Mouse (Mus musculus) neural tube, embryonic 14.5 days (tissue): Measurements from ENCODE around the gene Zfp568. TPM values are rescaled to one million over a fixed set of nuclear protein-coding genes. Genes with fewer than 3 reads are reported as not detected.

Experiments
- ATAC-seq: fragments of 200-750 bp; cut with Nextera tagmentation; 2 replicates; pipeline ENCODE4 v1.8.0; 2017; ENCODE audit warnings: low read depth, mild to moderate bottlenecking, moderate TSS enrichment, moderate library complexity
- H3K27ac ChIP-seq: fragments of 300-500 bp; sonication (generic); 2 replicates; pipeline ENCODE4 v1.5.1; 2014; ENCODE audit warnings: low read depth, mild to moderate bottlenecking, control low read depth, low read length, moderate library complexity, mixed read lengths
- H3K27me3 ChIP-seq: fragments of 300-500 bp; sonication (generic); 2 replicates; pipeline ENCODE4 v1.6.1; 2014; ENCODE audit warnings: low read length; ENCODE audit not compliant: control insufficient read depth, insufficient read depth
- H3K36me3 ChIP-seq: fragments of 300-500 bp; sonication (generic); 2 replicates; pipeline ENCODE4 v1.6.1; 2014; ENCODE audit warnings: low read length, mixed read lengths; ENCODE audit not compliant: control insufficient read depth, insufficient read depth
- H3K4me1 ChIP-seq: fragments of 300-500 bp; sonication (generic); 2 replicates; pipeline ENCODE4 v1.6.1; 2014; ENCODE audit warnings: low read length; ENCODE audit not compliant: control insufficient read depth, insufficient read depth
- H3K4me2 ChIP-seq: fragments of 300-500 bp; sonication (generic); 2 replicates; pipeline ENCODE4 v1.6.1; 2014; ENCODE audit warnings: mild to moderate bottlenecking, low read depth, low read length, control low read depth
- H3K4me3 ChIP-seq: fragments of 300-500 bp; sonication (generic); 2 replicates; pipeline ENCODE4 v1.5.1; 2014; ENCODE audit warnings: low read depth, low read length, control low read depth, mixed read lengths
- H3K9ac ChIP-seq: fragments of 300-500 bp; sonication (generic); replicated peaks from 2 replicates; pipeline ENCODE4 v1.6.1; 2014; ENCODE audit warnings: low read depth, mild to moderate bottlenecking, control low read depth, low read length, mixed read lengths
- H3K9me3 ChIP-seq: fragments of 300-500 bp; sonication (generic); 2 replicates; pipeline ENCODE4 v1.6.1; 2016; ENCODE audit warnings: low read length; ENCODE audit not compliant: control insufficient read depth
- WGBS: fragments of 180-500 bp; shearing (Covaris S2); extraction: QIAGEN DNeasy Blood & Tissue Kit; methylation state at CpG from one replicate; pipeline ENCODE4 v1.1.7; 2014; 5-methylcytosine and 5-hydroxymethylcytosine counted together
- polyA plus RNA-seq: library from polyadenylated mRNA; unstranded; fragments of >200 nt; fragmentation: Nextera tagmentation; extraction: Ambion mirVana; gene quantifications from 2 replicates; pipeline ENCODE4 v1.2.1, GENCODE M21; 2014

Gene Zfp568
- polyA plus RNA-seq, 1 experiment from 2014 or later = 5.5 TPM

DNA sequence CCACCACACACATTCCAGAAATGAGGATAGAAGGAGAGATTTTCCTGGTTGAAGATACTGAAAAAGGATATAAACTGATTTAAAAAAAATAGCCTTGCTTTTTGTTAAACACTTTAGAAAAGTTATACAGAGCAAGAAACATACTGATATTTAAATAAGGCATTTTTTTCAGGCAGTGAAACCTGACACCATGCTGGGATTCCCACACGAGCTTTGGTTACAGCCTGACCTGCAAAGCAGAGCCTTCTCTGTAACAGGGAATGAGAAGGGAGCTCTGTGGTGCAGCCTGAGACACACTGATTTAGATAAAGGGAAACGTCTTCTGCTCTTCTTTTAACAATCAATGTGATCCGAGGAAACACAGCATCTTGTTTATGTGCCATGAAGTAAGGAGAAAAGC, 69.8 kb downstream of the Zfp568 start:
- no peak overlapping the region for H3K4me3 ChIP-seq
- 9% methylated on average over 3 of the region's 3 CpGs for WGBS
- H3K27ac ChIP-seq = no peak overlapping the region
- peaks cover 4% of the 10 kb centered on the region for H3K4me1 ChIP-seq
- ATAC-seq = no peak
- no peaks in the 10 kb centered on the region for H3K9me3 ChIP-seq
- H3K4me2 ChIP-seq = no peak overlapping the region
- no peaks in the 10 kb centered on the region for H3K27me3 ChIP-seq
- H3K9ac ChIP-seq = no peak overlapping the region
- H3K36me3 ChIP-seq = peaks cover 15% of the 10 kb centered on the region

DNA sequence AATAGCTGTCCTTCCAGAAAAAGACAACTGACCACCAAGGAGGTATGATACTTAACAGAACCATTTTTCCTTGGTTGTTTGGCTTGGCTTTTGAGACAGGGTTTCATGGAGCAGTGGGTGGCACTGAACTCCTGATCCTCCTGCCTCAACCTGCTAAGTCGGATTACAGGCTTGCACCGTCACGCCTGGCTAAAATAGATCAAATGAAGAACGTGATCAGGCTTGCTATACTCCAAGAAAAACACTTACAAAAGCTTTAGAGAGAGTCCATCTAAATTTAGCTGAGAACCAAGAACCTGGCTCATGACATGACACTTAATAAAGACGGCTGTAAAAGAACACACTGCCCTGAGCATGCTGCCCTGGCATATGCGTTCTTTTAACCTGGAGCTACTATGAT, 76.6 kb downstream of the Zfp568 start:
- Histone ChIP-seq H3K4me1 (no peaks in the 10 kb centered on the region), H3K36me3 (peaks cover 23% of the 10 kb centered on the region), H3K4me2 (no peak overlapping the region), H3K9ac (no peak overlapping the region), H3K4me3 (no peak overlapping the region), H3K9me3 (no peaks in the 10 kb centered on the region), H3K27ac (no peak overlapping the region), H3K27me3 (no peaks in the 10 kb centered on the region)
- 94% methylated on average over 6 of the region's 6 CpGs for WGBS
- ATAC-seq = no peak

GRCm38 (mm10) chr7:30062478-30062877, 78.7 kb downstream of the Zfp568 start:
- H3K36me3 ChIP-seq = peaks cover 8% of the 10 kb centered on the region
- no peak for ATAC-seq
- no peak overlapping the region for H3K4me3 ChIP-seq
- WGBS = 90% methylated on average over 5 of the region's 5 CpGs
- no peak overlapping the region for H3K27ac ChIP-seq
- H3K4me2 ChIP-seq = no peak overlapping the region
- no peaks in the 10 kb centered on the region for H3K27me3 ChIP-seq
- no peak overlapping the region for H3K9ac ChIP-seq
- no peaks in the 10 kb centered on the region for H3K9me3 ChIP-seq
- H3K4me1 ChIP-seq = no peaks in the 10 kb centered on the region

GRCm38 (mm10) chr7:30064622-30065021, 80.9 kb downstream of the Zfp568 start:
- Histone ChIP-seq H3K27ac (no peak overlapping the region), H3K4me2 (no peak overlapping the region), H3K4me1 (no peaks in the 10 kb centered on the region), H3K27me3 (no peaks in the 10 kb centered on the region), H3K4me3 (no peak overlapping the region), H3K9ac (no peak overlapping the region), H3K36me3 (peaks cover 8% of the 10 kb centered on the region), H3K9me3 (no peaks in the 10 kb centered on the region)
- 84% methylated on average over 5 of the region's 5 CpGs for WGBS
- ATAC-seq = no peak

- WGBS = under 1% methylated on average over 50 of the region's 50 CpGs
- Histone ChIP-seq H3K36me3 (0 out of 2 replicates have a peak, but pooled peaks cover 5% of the 10 kb centered on the region), H3K4me3 (peak within 1 kb of the TSS; percentile 86), H3K27me3 (no peaks in the 10 kb centered on the region), H3K4me2 (peak within 1 kb of the TSS; percentile 94), H3K27ac (peak within 1 kb of the TSS; percentile 85), H3K9me3 (no peaks in the 10 kb centered on the region), H3K9ac (peak within 1 kb of the TSS; percentile 81), H3K4me1 (no peaks in the 10 kb centered on the region)
- ATAC-seq = peak; percentile 96
These were observed 88.6 kb downstream of the Zfp568 start, which contains the start of gene Zfp82 for GRCm38 (mm10) chr7:30072146-30073028. Zfp82 (minus strand) TSS chr7:30072900.

Other genes with a start within 250 kb of the Zfp568 start
- 18.5 and 20.7 TPM in 2 replicates for gene Zfp84, start 215.4 kb upstream of the Zfp568 start, polyA plus RNA-seq
- 13.9 and 15.2 TPM in 2 replicates for gene Zfp30, start 200.0 kb upstream of the Zfp568 start, polyA plus RNA-seq
- 28.7 and 36.4 TPM in 2 replicates for gene Zfp790, start 167.8 kb upstream of the Zfp568 start, polyA plus RNA-seq
- 13.4 and 16.0 TPM in 2 replicates for gene Zfp940, start 130.3 kb upstream of the Zfp568 start, polyA plus RNA-seq
- 24.2 and 28.3 TPM in 2 replicates for gene Zfp420, start 124.0 kb upstream of the Zfp568 start, polyA plus RNA-seq
- gene Zfp27, start 77.4 kb upstream of the Zfp568 start, polyA plus RNA-seq = 17.0 and 19.5 TPM in 2 replicates
- 7.7 and 9.7 TPM in 2 replicates for gene Zfp383, start 75.7 kb upstream of the Zfp568 start, polyA plus RNA-seq
- gene Zfp74, start 29.9 kb upstream of the Zfp568 start, polyA plus RNA-seq = 21.2 and 25.3 TPM in 2 replicates
- 13.4 and 13.7 TPM in 2 replicates for gene Zfp14, start 67.4 kb downstream of the Zfp568 start, polyA plus RNA-seq
- gene Zfp82, start 88.9 kb downstream of the Zfp568 start, polyA plus RNA-seq = 10.2 and 11.0 TPM in 2 replicates
- 2.1 and 4.3 TPM in 2 replicates for gene Gm26920, start 106.5 kb downstream of the Zfp568 start, polyA plus RNA-seq
- 13.8 and 17.1 TPM in 2 replicates for gene Zfp566, start 106.6 kb downstream of the Zfp568 start, polyA plus RNA-seq
- gene Zfp260, start 110.8 kb downstream of the Zfp568 start, polyA plus RNA-seq = 87.8 and 102 TPM in 2 replicates
- 13.5 and 14.4 TPM in 2 replicates for gene Zfp382, start 138.0 kb downstream of the Zfp568 start, polyA plus RNA-seq
- 9.9 and 17.6 TPM in 2 replicates for gene Zfp146, start 185.8 kb downstream of the Zfp568 start, polyA plus RNA-seq
- 4.7 and 5.9 TPM in 2 replicates for gene Cox7a1, start 200.2 kb downstream of the Zfp568 start, polyA plus RNA-seq
- 61.7 and 63.1 TPM in 2 replicates for gene Capns1, start 214.9 kb downstream of the Zfp568 start, polyA plus RNA-seq
- gene Polr2i, start 248.0 kb downstream of the Zfp568 start, polyA plus RNA-seq = 176 and 217 TPM in 2 replicates
- 402 and 413 TPM in 2 replicates for gene Tbcb, start 248.3 kb downstream of the Zfp568 start, polyA plus RNA-seq